Mouse (Mus musculus) midbrain, embryonic 14.5 days (tissue): Measurements from ENCODE around the gene Zfp69. TPM values are rescaled to one million over a fixed set of nuclear protein-coding genes. Genes with fewer than 3 reads are reported as not detected.
A peak's percentile ranks its signal among the peaks of the same experiment; 100 is the strongest.

ENCODE experiments used
- ATAC-seq: fragments of 200-750 bp; cut with Nextera tagmentation; 2 replicates; pipeline ENCODE4 v1.8.0; 2017; ENCODE audit warnings: moderate number of reproducible peaks, moderate library complexity; ENCODE audit not compliant: low FRiP score, low TSS enrichment
- DNase-seq: peaks from one replicate; pipeline ENCODE4 v3.0.0-alpha.2; 2015
- H3K27ac ChIP-seq: fragments of 300-500 bp; sonication (generic); replicated peaks from 2 replicates; pipeline ENCODE4 v1.5.1; 2014; ENCODE audit warnings: mild to moderate bottlenecking, low read depth, low read length, moderate library complexity
- H3K27me3 ChIP-seq: fragments of 300-500 bp; sonication (generic); 2 replicates; pipeline ENCODE4 v1.6.1; 2014; ENCODE audit warnings: low read length, control low read depth, mixed read lengths; ENCODE audit not compliant: control insufficient read depth, insufficient read depth
- H3K36me3 ChIP-seq: fragments of 300-500 bp; sonication (generic); 2 replicates; pipeline ENCODE4 v1.6.1; 2014; ENCODE audit warnings: low read length, control low read depth; ENCODE audit not compliant: control insufficient read depth, insufficient read depth
- H3K4me1 ChIP-seq: fragments of 300-500 bp; sonication (generic); 2 replicates; pipeline ENCODE4 v1.6.1; 2014; ENCODE audit warnings: mild to moderate bottlenecking, antibody characterized with exemption, low read length, control low read depth; ENCODE audit not compliant: control insufficient read depth, insufficient read depth
- H3K4me2 ChIP-seq: fragments of 300-500 bp; sonication (generic); 2 replicates; pipeline ENCODE4 v1.6.1; 2014; ENCODE audit warnings: mild to moderate bottlenecking, low read length, moderate library complexity
- H3K4me3 ChIP-seq: fragments of 300-500 bp; sonication (generic); replicated peaks from 2 replicates; pipeline ENCODE4 v1.5.1; 2014; ENCODE audit warnings: low read depth, low read length
- H3K9ac ChIP-seq: fragments of 300-500 bp; sonication (generic); replicated peaks from 2 replicates; pipeline ENCODE4 v1.6.1; 2014; ENCODE audit warnings: mild to moderate bottlenecking, low read length, moderate library complexity
- H3K9me3 ChIP-seq: fragments of 300-500 bp; sonication (generic); 2 replicates; pipeline ENCODE4 v1.6.1; 2016; ENCODE audit warnings: low read length, control low read depth, mixed read lengths; ENCODE audit not compliant: control insufficient read depth
- WGBS: fragments of 180-500 bp; shearing (Covaris S2); extraction: QIAGEN DNeasy Blood & Tissue Kit; methylation state at CpG from one replicate; pipeline ENCODE4 v1.1.7; 2014; 5-methylcytosine and 5-hydroxymethylcytosine counted together
- polyA plus RNA-seq: library from polyadenylated mRNA; unstranded; fragments of >200 nt; fragmentation: Nextera tagmentation; extraction: Ambion mirVana; gene quantifications from 2 replicates; pipeline ENCODE4 v1.2.1, GENCODE M21; 2014

The Zfp69 gene
- polyA plus RNA-seq, 1 experiment from 2014 or later, result 6.6 TPM

- peak overlapping the region; percentile 72 for H3K27ac ChIP-seq
- H3K9ac ChIP-seq, result peak overlapping the region; percentile 69
- peaks cover 8% of the 10 kb centered on the region; the same call in 1 of the 2 replicates for H3K4me1 ChIP-seq
- 7% methylated on average over 20 of the region's 20 CpGs for WGBS
- no peaks in the 10 kb centered on the region for H3K9me3 ChIP-seq
- 0 out of 2 replicates have a peak, but pooled peaks cover 5% of the 10 kb centered on the region for H3K36me3 ChIP-seq
- no peak for ATAC-seq
- H3K4me2 ChIP-seq, result peak overlapping the region; percentile 77
- no peaks in the 10 kb centered on the region for H3K27me3 ChIP-seq
- peak; percentile 27 for DNase-seq
- peak overlapping the region; percentile 72 for H3K4me3 ChIP-seq
Observed at GRCm38 (mm10) chr4:120950763-120951427, 604 bp downstream of the Zfp69 start.

- no peak overlapping the region for H3K4me2 ChIP-seq
- 0 out of 2 replicates have a peak, but pooled peaks cover 5% of the 10 kb centered on the region for H3K36me3 ChIP-seq
Observed at GRCm38 (mm10) chr4:120948938-120949337, 2.6 kb downstream of the Zfp69 start.

GRCm38 (mm10) chr4:120935006-120935405, 16.5 kb downstream of the Zfp69 start:
- no peak for ATAC-seq
- no peak for DNase-seq
- 97% methylated on average over 3 of the region's 3 CpGs for whole genome bisulfite sequencing

More at GRCm38 (mm10) chr4:120948938-120949337, 2.6 kb downstream of the Zfp69 start:
- H3K27ac ChIP-seq, result no peak overlapping the region
- 84% methylated on average over 3 of the region's 3 CpGs for WGBS
- peaks cover 8% of the 10 kb centered on the region; the same call in 1 of the 2 replicates for H3K4me1 ChIP-seq
- H3K4me3 ChIP-seq, result no peak overlapping the region
- no peaks in the 10 kb centered on the region for H3K27me3 ChIP-seq
- H3K9ac ChIP-seq, result no peak overlapping the region
- DNase-seq (no peak), ATAC-seq (no peak)
- H3K9me3 ChIP-seq, result no peaks in the 10 kb centered on the region

GRCm38 (mm10) chr4:120930736-120931135, 20.8 kb downstream of the Zfp69 start:
- no peak overlapping the region for H3K27ac ChIP-seq
- no peaks in the 10 kb centered on the region for H3K9me3 ChIP-seq
- no peaks in the 10 kb centered on the region for H3K4me1 ChIP-seq
- no peaks in the 10 kb centered on the region for H3K36me3 ChIP-seq
- no peak overlapping the region for H3K4me2 ChIP-seq
- no peak for DNase-seq
- no peak for ATAC-seq
- H3K27me3 ChIP-seq, result no peaks in the 10 kb centered on the region
- 95% methylated on average over 18 of the region's 18 CpGs for WGBS
- H3K9ac ChIP-seq, result no peak overlapping the region
- no peak overlapping the region for H3K4me3 ChIP-seq

More at GRCm38 (mm10) chr4:120935006-120935405, 16.5 kb downstream of the Zfp69 start:
- Histone ChIP-seq H3K4me3 (no peak overlapping the region), H3K9me3 (no peaks in the 10 kb centered on the region), H3K4me2 (no peak overlapping the region), H3K27ac (no peak overlapping the region), H3K36me3 (no peaks in the 10 kb centered on the region), H3K9ac (no peak overlapping the region), H3K4me1 (no peaks in the 10 kb centered on the region), H3K27me3 (no peaks in the 10 kb centered on the region)

- Histone ChIP-seq H3K27ac (no peak overlapping the region), H3K27me3 (no peaks in the 10 kb centered on the region), H3K36me3 (no peaks in the 10 kb centered on the region), H3K4me1 (peaks cover 5% of the 10 kb centered on the region; the same call in 1 of the 2 replicates), H3K9ac (no peak overlapping the region), H3K4me3 (no peak overlapping the region), H3K9me3 (no peaks in the 10 kb centered on the region), H3K4me2 (no peak overlapping the region)
- no peak for DNase-seq
- ATAC-seq, result no peak
- 80% methylated on average over 3 of the region's 3 CpGs for WGBS
Observed at GRCm38 (mm10) chr4:120928686-120929085, 22.8 kb downstream of the Zfp69 start.

GRCm38 (mm10) chr4:120925386-120925785, 26.1 kb downstream of the Zfp69 start:
- Histone ChIP-seq H3K9ac (peak overlapping the region; percentile 82), H3K36me3 (peaks cover 19% of the 10 kb centered on the region), H3K9me3 (peaks cover 11% of the 10 kb centered on the region; the same call in 1 of the 2 replicates), H3K4me2 (peak overlapping the region; percentile 72), H3K4me1 (peaks cover 5% of the 10 kb centered on the region; the same call in 1 of the 2 replicates), H3K27ac (peak overlapping the region; percentile 83), H3K4me3 (peak overlapping the region; percentile 65), H3K27me3 (no peaks in the 10 kb centered on the region)
- ATAC-seq (peak; percentile 59; the same call in 1 of the 2 replicates), DNase-seq (peak; percentile 52)
- 20% methylated on average over 3 of the region's 3 CpGs for WGBS

- ATAC-seq (peak; percentile 96), DNase-seq (peak; percentile 95)
- Histone ChIP-seq H3K9ac (peak within 1 kb of the TSS; percentile 82), H3K4me2 (peak within 1 kb of the TSS; percentile 72), H3K9me3 (peaks cover 11% of the 10 kb centered on the region; the same call in 1 of the 2 replicates), H3K4me1 (peaks cover 5% of the 10 kb centered on the region; the same call in 1 of the 2 replicates), H3K4me3 (peak within 1 kb of the TSS; percentile 65), H3K27ac (peak within 1 kb of the TSS; percentile 83), H3K27me3 (no peaks in the 10 kb centered on the region), H3K36me3 (peaks cover 25% of the 10 kb centered on the region)
- under 1% methylated on average over 33 of the region's 33 CpGs for WGBS
Observed at GRCm38 (mm10) chr4:120924554-120925299, 26.8 kb downstream of the Zfp69 start, which contains the start of gene Exo5. Gene Exo5 (minus strand): TSS chr4:120925017.

GRCm38 (mm10) chr4:120921461-120921860, 30.0 kb downstream of the Zfp69 start:
- Histone ChIP-seq H3K4me1 (peaks cover 5% of the 10 kb centered on the region; the same call in 1 of the 2 replicates), H3K27me3 (no peaks in the 10 kb centered on the region), H3K36me3 (peaks cover 27% of the 10 kb centered on the region), H3K9me3 (peaks cover 11% of the 10 kb centered on the region; the same call in 1 of the 2 replicates), H3K4me3 (no peak overlapping the region), H3K27ac (no peak overlapping the region), H3K9ac (no peak overlapping the region), H3K4me2 (no peak overlapping the region)
- 98% methylated on average over 8 of the region's 8 CpGs for WGBS
- DNase-seq (no peak), ATAC-seq (no peak)
